Mouse (Mus musculus) T-helper 17 cell (primary cell): ENCODE measurements around the gene Slc5a10.

Experiments
- in situ Hi-C, 2 experiments: fragments of 300-600 bp; cut with MboI, MseI; formaldehyde crosslinking; loops; 1 replicate in 1 of 2; 2 replicates in 1 of 2; pipeline ENCODE4 v1.15.1; 2025; ENCODE audit warnings: high pct_unique_total_duplicates in 2 of 2

The Slc5a10 gene

DNA sequence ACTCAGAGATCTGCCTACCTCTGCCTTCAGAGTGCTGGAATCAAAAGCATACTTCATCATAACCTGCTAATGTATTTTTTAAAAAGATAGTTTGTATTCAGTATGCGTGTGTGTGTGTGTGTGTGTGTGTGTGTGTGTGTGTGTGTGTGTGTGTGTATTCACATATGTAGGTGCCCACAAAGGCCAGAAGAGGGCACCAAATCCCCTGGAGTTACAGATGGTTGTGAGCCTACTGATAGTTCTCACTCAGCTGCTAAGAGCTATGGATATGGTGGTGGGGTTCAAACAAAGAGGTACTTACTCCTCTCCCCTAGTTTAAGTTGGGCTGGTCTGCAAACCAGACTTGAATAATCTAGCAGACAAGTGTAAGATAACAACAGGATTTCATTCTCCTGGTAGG lies 94.1 kb downstream of the Slc5a10 start:
- in situ Hi-C loops: loop anchor here (5.0 to 10.0 kb wide), 2 partner anchors 91 to 212 kb away; no protein-coding TSS in a partner anchor

DNA sequence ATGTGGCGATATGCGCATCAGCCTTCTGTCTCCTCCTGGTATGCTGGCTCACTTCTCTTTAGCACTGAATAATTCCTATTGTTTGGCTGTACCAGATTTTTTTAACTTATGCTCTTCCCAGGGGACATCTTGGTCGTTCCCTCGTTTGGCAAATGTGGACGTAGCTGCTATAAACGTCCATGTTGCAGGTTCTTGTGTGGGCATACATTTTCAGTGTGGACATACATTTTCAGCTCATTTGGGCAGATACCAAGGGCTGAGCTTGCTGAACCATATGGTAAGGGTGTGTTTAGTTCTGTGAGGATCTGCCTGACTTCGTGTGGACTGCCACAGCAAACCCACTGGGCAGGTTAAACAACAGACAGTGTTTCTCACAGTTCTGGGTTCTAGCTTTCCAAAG lies 95.5 kb downstream of the Slc5a10 start:
- in situ Hi-C loops: loop anchor here (5.0 to 10.0 kb wide), 2 partner anchors 92 to 210 kb away; no protein-coding TSS in a partner anchor
